9 mouse cellular contexts compared by ENCODE assay signal in genomic region chr16:24238075-24238555, GRCm38 (mm10).
DNase-seq lines count a peak whose midpoint lies in the region; ATAC-seq lines count a peak whose summit lies in the region.
"Had no signal": no experiment of that assay in that cellular context is flagged by ENCODE, and none has a peak within 500 bp of the region (broad histone marks: within the 10 kb centered on the region; RNA-seq: fewer than 3 reads in every experiment).

No protein-coding gene starts in this region.

- DNase-seq in frontal cortex, postnatal 25 days (ENCODE audit: low spot score in 2 of 2): no peak
- DNase-seq in brain, adult 2 months (ENCODE audit: low read depth, low spot score): peak; percentile 20
- DNase-seq in heart, postnatal 14 days: peak; percentile 60 to 73
- DNase-seq in T-cell, adult 2 months (ENCODE audit: low spot score): no peak
- DNase-seq in forebrain, embryonic 14.5 days (ENCODE audit: low spot score): no peak

- 46% methylated on average over 3 of the region's 3 CpGs for WGBS in limb, embryonic 12.5 days
- 87% methylated on average over 3 of the region's 3 CpGs for WGBS in forebrain, embryonic 14.5 days

- ATAC-seq in frontal cortex, adult (ENCODE audit: low TSS enrichment): peak; percentile 52; the same call in 1 of the 2 replicates
- no peak for ATAC-seq in limb, embryonic 12.5 days (ENCODE audit: insufficient number of reproducible peaks, insufficient read depth, low FRiP score, low TSS enrichment, low read depth)
- ATAC-seq in neutrophil, adult 5-6 weeks (ENCODE audit: extremely low read depth, insufficient number of reproducible peaks, low FRiP score, poor library complexity, severe bottlenecking): peak; percentile 52
- no peak for ATAC-seq in forebrain, embryonic 14.5 days

- H3K4me3 ChIP-seq in limb, embryonic 12.5 days (replicated peaks): no peak overlapping the region
- no peak overlapping the region for H3K4me3 ChIP-seq in forebrain, embryonic 14.5 days (ENCODE audit: low read depth, low read length)
- H3K4me3 ChIP-seq: embryonic facial prominence, embryonic 13.5 days had no signal

- intact Hi-C loops in heart, postnatal 14 days (cut with DNase I): no loop called here

- no peaks in the 10 kb centered on the region for H3K36me3 ChIP-seq in limb, embryonic 12.5 days
- no peaks in the 10 kb centered on the region for H3K36me3 ChIP-seq in forebrain, embryonic 14.5 days (ENCODE audit: control insufficient read depth, insufficient read depth, low read length)
- H3K36me3 ChIP-seq: embryonic facial prominence, embryonic 13.5 days had no signal

- peaks cover 12% of the 10 kb centered on the region for H3K4me1 ChIP-seq in limb, embryonic 12.5 days (replicated peaks)
- no peaks in the 10 kb centered on the region for H3K4me1 ChIP-seq in forebrain, embryonic 14.5 days (ENCODE audit: control insufficient read depth, insufficient read depth, low read length)

- H3K4me2 ChIP-seq in limb, embryonic 12.5 days: no peak overlapping the region
- H3K4me2 ChIP-seq in forebrain, embryonic 14.5 days (ENCODE audit: low read length): no peak overlapping the region
- H3K4me2 ChIP-seq: embryonic facial prominence, embryonic 13.5 days had no signal

- no peaks in the 10 kb centered on the region for H3K9me3 ChIP-seq in limb, embryonic 12.5 days
- H3K9me3 ChIP-seq in forebrain, embryonic 14.5 days (replicated peaks; ENCODE audit: control insufficient read depth, low read length): no peaks in the 10 kb centered on the region
- H3K9me3 ChIP-seq: embryonic facial prominence, embryonic 13.5 days had no signal

- H3K9ac ChIP-seq in limb, embryonic 12.5 days (replicated peaks): no peak overlapping the region
- no peak overlapping the region for H3K9ac ChIP-seq in forebrain, embryonic 14.5 days (ENCODE audit: low read length)
- H3K9ac ChIP-seq: embryonic facial prominence, embryonic 13.5 days had no signal

- H3K27me3 ChIP-seq in limb, embryonic 12.5 days: no peaks in the 10 kb centered on the region
- H3K27me3 ChIP-seq in forebrain, embryonic 14.5 days (replicated peaks; ENCODE audit: control insufficient read depth, insufficient read depth, low read length): no peaks in the 10 kb centered on the region
- H3K27me3 ChIP-seq: embryonic facial prominence, embryonic 13.5 days had no signal

- H3K27ac ChIP-seq in limb, embryonic 12.5 days: 0 out of 2 replicates have a peak overlapping the region, but pooled peaks have one; percentile 12
- no peak overlapping the region for H3K27ac ChIP-seq in forebrain, embryonic 14.5 days (ENCODE audit: low read depth, low read length)
- H3K27ac ChIP-seq: embryonic facial prominence, embryonic 13.5 days had no signal

Comparison
In these comparisons a context has a peak if more than half of its experiments do, and no peak if none do; other contexts are left out.
1. ATAC-seq: peak in frontal cortex, adult (single experiment) and neutrophil, adult 5-6 weeks (single experiment); none in limb, embryonic 12.5 days (single experiment) and forebrain, embryonic 14.5 days (single experiment).
2. DNase-seq: peak in brain, adult 2 months (single experiment) and heart, postnatal 14 days (2 of 2); none in frontal cortex, postnatal 25 days (0 of 2), T-cell, adult 2 months (single experiment) and forebrain, embryonic 14.5 days (single experiment).